Mouse (Mus musculus) myocyte (in vitro differentiated cells): ENCODE results near the gene Cenpw.
A peak's percentile ranks its signal among the peaks of the same experiment; 100 is the strongest.

Experiments
- CEBPB ChIP-seq: IDR thresholded peaks from 2 replicates; pipeline ENCODE4 v1.6.1; 2011; ENCODE audit warnings: mild to moderate bottlenecking, moderate library complexity; ENCODE audit not compliant: poor library complexity, insufficient read depth, severe bottlenecking
- E2F4 ChIP-seq: IDR thresholded peaks from one replicate; pipeline ENCODE4 v1.6.1; 2011; ENCODE audit warnings: mild to moderate bottlenecking, control low read depth, moderate library complexity; ENCODE audit not compliant: insufficient read depth
- MAX ChIP-seq: IDR thresholded peaks from one replicate; pipeline ENCODE4 v1.6.1; 2011; ENCODE audit warnings: low read depth, mild to moderate bottlenecking, control low read depth
- MYOD1 ChIP-seq, 3 experiments: IDR thresholded peaks; one replicate each; pipeline ENCODE4 v1.6.1; 2011; ENCODE audit warnings: control low read depth in 2 of 3, low read depth in 2 of 3, mild to moderate bottlenecking in 2 of 3, moderate library complexity in 1 of 3; ENCODE audit not compliant: insufficient read length in 2 of 3, control insufficient read depth in 1 of 3
- MYOG ChIP-seq, 3 experiments: IDR thresholded peaks; one replicate each; pipeline ENCODE4 v1.6.1; 2011; ENCODE audit warnings: control low read depth in 2 of 3, low read depth in 2 of 3, mild to moderate bottlenecking in 2 of 3; ENCODE audit not compliant: insufficient read length in 2 of 3, control insufficient read depth in 1 of 3, insufficient read depth in 1 of 3
- POLR2A ChIP-seq: IDR thresholded peaks from one replicate; pipeline ENCODE4 v1.6.1; 2011; ENCODE audit warnings: low read depth, mild to moderate bottlenecking, control low read depth, moderate library complexity; ENCODE audit not compliant: insufficient read length
- POLR2AphosphoS2 ChIP-seq: IDR thresholded peaks from one replicate; pipeline ENCODE4 v1.6.1; 2011; ENCODE audit warnings: low read depth, control low read depth; ENCODE audit not compliant: insufficient read length
- TCF12 ChIP-seq: IDR thresholded peaks from one replicate; pipeline ENCODE4 v1.6.1; 2011; ENCODE audit warnings: mild to moderate bottlenecking, control low read depth; ENCODE audit not compliant: poor library complexity, insufficient read depth, severe bottlenecking
- USF1 ChIP-seq: IDR thresholded peaks from one replicate; pipeline ENCODE4 v1.6.1; 2011; ENCODE audit warnings: low read depth, mild to moderate bottlenecking, control low read depth, moderate library complexity

- TF ChIP-seq E2F4 (peak; percentile 99), MAX (peak; percentile 25), POLR2A (peak; percentile 89), MYOG (IDR thresholded peaks at IDR 0.05; ENCODE audit: control insufficient read depth in 1 of 3, insufficient read depth in 1 of 3, insufficient read length in 2 of 3, low read depth in 2 of 3) (peak in 1 of 3 experiments; percentile 38), MYOD1 (IDR thresholded peaks at IDR 0.05; ENCODE audit: control insufficient read depth in 1 of 3, insufficient read length in 2 of 3, low read depth in 2 of 3) (peak in 1 of 3 experiments; percentile 42), USF1 (no peak), CEBPB (no peak), TCF12 (no peak), POLR2AphosphoS2 (peak; percentile 92)
Observed at GRCm38 (mm10) chr10:30199916-30200826, at the start of gene Cenpw.
